Mouse (Mus musculus): ENCODE data around the gene Klhl15.
A peak's percentile ranks its signal among the peaks of the same experiment; 100 is the strongest.

The Klhl15 gene

DNA sequence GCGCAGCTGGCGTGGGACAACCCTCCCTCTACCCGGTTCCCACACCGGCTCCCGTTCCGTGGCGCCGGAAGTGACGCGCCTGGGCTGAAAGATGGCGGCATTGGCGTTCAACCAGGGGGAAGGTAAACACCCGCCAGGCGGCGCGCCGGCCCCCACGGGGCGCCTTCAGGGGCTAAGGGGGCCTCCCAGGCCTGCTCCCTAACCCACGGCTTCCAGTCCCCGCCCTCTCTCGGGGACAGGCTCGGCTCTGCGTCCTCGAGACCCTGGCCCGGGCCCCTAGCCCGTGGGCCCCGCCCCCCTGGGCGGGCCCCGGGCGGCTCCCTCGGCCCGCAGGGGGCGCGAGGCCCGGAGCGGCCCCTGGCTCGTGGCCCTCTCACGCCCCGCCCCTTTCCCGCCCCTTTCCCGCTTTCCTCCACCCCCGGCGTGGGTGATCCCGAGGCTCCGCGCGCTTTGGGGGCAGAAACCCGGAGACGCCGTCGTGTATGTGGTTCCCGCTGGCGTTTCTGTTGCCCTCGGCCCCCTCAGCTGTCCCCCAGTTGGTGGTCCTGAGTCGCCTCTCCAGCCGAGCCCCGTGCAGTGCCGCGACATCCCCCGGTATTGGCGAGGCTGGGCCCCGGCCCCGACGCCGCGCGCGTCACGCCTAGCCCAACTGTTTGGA is at the start of gene Klhl15:
TSS of gene Klhl15 (plus strand) at position 68 of the 658 bp plus-strand sequence.
- peak; percentile 91 for DNase-seq (ENCODE audit: low read depth)

DNA sequence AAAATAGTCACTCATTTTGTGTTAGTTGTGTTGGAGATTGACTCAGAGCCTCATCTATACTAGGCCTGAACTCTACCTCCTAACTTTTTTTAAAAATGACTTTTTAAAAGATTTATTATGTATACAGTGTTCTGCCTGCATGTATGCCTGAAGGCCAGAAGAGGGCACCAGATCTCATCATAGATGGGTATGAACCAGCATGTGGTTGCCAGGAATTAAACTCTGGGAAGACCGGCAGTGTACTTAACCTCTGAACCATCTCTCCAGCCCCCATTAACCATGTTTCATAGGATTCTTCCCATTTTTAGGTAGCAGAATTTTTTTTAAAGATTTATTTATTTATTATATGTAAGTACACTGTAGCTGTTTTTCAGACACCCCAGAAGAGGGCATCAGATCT is 49.2 kb upstream of the Klhl15 start:
- peak; percentile 52 for DNase-seq (ENCODE audit: low read depth)

DNA sequence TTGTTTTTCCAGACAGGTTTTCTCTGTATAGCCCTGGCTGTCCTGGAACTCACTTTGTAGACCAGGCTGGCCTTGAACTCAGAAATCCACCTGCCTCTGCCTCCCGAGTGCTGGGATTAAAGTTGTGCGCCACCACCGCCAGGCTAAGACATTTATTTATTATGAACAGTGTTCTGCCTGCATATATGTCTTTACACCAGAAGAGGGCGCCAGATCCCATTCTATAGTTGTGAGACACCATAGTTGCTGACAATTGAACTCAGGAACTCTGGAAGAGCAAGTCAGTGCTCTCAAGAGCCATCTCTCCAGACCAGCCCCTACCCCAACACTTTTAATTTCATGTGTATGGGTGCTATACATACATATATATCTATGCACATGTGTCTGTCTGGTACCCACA is 40.5 kb upstream of the Klhl15 start:
- DNase-seq (ENCODE audit: low read depth) = peak; percentile 48

DNA sequence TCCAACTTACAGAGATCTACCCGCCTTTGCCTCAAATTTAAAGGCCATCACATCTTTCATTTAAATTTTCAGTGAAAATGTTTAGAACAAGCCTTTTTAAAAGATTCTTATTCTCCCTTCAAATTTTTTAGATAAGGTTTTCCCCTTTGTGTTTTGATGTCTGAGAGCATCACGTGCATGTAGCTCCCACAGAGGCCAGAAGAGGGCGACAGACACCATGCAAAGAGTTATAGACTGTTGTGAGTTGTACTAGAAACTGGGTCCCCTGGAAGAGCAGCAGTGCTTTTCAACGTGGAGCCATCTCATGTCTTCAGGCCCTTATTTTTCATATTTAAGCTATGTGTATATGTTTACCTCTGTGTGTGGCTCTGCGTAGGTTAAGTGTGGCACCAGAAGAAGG is 36.6 kb upstream of the Klhl15 start:
- DNase-seq (ENCODE audit: low read depth) = peak; percentile 53

DNA sequence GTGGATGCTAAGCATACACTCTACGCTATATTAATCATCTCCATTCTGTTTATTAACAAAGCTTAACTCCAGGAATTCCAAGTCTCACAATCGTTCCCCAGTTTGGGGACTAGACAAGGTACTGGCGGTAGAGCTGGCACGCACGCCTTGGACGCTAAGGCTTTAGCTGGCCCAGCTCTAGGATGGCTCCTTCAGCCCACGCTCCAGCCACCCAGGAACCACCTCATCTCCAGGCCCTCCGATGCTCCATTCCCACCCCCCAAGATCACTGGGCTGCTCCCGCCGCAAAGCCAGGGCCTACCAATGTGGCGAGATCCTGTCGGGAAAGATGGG is 22.2 kb upstream of the Klhl15 start:
- no peak for DNase-seq (ENCODE audit: low read depth)

DNA sequence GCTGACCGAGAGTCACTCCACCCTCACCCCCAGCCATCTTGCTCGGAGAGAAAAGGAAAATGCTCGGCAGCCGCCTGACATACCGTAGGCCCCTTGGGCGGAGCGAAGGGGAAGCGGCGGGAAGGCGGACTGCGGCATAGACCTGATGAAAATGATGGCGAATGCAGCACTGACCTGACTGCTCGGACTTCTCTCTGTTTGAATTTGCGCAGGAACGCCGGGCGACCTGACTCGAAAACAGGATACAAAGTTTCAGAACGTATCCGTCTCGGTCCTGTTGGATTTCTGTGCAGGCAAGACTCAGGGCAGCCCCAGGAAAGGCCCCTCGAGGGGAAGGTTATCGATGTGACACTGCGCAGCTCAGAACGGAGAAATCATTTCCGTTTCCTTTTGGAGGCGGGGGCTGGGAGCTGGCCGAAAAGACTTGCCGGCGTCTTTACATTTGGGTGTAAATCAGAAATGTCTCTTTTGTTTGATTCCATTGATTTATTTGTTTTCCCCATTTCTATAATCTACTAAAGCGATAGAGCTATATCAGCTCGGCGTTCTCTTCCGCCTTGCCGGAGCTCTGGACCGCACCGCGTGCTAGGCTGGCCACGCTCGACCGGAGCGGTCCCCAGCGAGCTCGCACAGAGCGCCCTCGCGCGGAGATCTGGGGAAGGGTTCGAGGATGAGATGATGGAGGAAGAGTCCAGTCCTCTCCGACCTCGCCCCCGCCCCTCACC is 21.6 kb upstream of the Klhl15 start, which contains the start of gene Eif2s3x:
TSS of gene Eif2s3x (minus strand) at position 266 of the 725 bp plus-strand sequence.
- peak; percentile 88 for DNase-seq (ENCODE audit: low read depth)

DNA sequence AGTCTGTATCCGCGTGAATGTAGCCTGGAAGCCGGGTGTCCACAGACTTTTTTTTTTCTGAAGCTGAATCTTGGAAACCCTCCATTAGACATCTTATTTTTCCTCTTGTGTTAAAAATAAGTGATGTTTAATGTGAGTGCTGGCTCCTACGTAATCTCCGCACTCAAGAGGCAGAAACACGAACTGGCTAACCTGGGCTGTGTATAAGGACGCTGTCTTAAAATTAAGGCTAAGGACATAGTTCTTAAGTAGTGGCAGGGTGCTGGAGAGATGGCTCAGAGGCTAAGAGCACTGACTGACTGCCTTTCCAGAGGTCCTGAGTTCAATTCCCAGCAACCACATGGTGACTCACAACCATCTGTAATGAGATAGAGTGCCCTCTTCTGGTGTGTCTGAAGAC is 21.0 kb upstream of the Klhl15 start:
- DNase-seq (ENCODE audit: low read depth) = peak; percentile 54

DNA sequence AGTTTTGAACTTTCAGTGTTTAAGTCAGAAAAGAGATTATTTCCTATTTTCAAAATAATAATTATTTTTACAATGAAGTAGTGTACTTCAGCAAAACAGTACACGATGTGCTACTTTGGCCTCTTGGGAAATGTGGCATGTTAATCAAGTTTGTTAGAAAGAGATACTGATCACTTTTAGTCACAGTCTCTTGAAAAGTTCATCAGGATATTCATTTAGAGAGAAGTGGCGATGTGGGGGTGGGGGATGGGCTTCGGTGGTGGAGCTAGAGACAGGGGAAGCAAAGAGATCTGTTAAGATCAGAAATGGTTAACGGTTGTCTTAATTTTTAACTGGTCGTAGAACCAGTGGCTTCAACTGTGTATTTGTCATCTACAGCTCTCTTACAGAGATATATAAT is 967 bp upstream of the Klhl15 start:
- DNase-seq (ENCODE audit: low read depth) = no peak

DNA sequence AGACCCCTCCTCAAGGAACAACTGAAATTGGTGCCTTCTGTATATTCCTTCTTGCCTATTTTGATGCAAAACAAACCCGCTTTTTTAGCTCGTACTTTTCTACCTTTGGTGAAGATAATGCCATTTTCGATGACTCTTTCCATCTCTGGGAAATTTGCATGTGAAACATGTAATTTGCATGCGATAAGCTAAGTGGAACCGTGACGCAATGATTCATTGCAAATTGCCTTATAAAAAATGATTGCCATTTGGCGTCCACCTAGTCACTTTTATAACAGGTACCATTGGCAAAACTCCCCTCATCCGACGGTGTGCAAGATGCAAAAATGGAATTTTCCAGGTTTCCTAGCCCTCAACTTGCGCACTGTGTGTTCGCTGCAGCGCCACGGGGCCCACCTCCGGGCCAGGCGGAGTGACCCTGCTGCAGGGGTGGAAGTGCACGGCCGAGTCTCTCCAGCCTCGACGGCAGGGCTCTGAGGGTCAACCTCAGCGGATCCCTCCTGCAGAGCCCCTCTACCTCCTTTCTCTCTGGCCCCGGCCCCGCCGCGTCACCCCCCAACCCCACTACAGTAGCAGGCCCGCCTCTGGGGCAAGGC is 365 bp upstream of the Klhl15 start:
- no peak for DNase-seq (ENCODE audit: low read depth)

DNA sequence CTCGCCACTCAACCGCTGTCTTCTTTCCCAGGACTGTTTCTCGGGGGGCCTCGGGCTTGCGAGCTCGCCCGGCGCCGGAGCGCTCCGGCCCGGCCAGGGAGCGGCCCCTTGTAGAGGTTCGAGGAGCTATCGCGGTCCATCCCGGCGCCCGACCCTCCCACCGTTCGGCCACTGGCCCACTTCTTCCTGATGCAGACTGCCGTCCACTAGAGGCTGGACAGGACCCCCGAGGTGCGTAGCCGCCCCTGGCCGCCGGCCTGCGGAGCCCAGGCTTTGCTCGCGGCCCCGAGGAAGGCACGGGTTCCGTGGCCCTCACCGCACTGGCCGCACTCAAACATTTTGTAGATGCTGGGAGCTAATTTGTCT is 774 bp downstream of the Klhl15 start:
- no peak for DNase-seq (ENCODE audit: low read depth)

DNA sequence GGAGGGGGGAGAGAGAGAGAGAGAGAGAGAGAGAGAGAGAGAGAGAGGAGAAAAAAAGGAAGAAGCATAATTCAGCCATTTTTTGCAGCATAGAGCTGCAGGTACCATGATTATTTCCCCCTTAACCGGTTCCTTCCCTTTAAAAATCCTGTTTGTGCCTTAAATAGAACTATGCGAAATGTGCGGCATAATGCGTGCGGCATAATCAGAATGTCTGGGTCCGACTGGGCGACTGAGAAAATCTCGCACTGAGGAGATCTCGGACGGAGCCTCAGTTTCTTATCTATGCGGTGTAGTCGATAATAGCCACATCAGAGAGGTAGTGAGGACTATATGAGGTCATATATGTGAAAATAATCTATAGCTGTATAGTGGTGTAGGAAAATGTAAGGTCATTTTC is 1.2 kb downstream of the Klhl15 start:
- DNase-seq (ENCODE audit: low read depth) = no peak

DNA sequence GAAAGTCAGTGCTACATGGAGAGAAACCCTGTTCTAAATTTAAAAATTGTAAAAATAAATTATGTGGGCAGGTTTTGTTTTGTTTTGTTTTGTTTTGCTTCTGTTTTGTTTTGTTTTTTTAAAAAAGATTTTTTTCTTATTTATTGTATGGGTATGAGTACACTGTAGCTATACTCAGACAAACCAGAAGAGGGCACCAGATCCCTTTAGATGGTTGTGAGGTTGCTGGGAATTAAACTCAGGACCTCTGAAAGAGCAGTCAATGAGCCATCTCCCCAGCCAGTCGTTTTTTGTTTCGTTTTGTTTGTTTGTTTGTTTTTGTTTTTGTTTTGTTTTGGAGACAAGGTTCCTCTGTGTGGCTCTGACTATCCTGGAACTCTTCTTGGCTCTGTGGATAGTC is 54.5 kb downstream of the Klhl15 start:
- peak; percentile 75 for DNase-seq (ENCODE audit: low read depth)

DNA sequence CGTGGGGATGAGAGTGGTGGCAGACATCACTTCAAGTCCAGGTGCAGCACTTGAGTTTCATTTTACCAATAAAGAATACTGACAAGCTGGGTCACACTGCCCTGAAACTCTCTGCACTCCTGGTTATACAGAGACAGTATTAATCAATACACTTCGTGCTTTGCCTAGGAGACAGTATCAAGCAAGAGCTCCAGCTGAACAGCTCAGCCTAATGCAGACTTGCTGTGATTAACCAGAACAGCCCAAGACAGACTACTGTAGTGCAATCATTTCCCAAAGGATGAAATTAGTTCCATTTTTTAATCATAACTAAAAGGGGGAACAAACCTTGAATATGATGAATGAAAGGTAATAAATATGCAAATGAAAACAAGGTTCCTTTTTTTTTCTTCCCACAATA is 68.5 kb downstream of the Klhl15 start:
- DNase-seq (ENCODE audit: low read depth) = no peak

DNA sequence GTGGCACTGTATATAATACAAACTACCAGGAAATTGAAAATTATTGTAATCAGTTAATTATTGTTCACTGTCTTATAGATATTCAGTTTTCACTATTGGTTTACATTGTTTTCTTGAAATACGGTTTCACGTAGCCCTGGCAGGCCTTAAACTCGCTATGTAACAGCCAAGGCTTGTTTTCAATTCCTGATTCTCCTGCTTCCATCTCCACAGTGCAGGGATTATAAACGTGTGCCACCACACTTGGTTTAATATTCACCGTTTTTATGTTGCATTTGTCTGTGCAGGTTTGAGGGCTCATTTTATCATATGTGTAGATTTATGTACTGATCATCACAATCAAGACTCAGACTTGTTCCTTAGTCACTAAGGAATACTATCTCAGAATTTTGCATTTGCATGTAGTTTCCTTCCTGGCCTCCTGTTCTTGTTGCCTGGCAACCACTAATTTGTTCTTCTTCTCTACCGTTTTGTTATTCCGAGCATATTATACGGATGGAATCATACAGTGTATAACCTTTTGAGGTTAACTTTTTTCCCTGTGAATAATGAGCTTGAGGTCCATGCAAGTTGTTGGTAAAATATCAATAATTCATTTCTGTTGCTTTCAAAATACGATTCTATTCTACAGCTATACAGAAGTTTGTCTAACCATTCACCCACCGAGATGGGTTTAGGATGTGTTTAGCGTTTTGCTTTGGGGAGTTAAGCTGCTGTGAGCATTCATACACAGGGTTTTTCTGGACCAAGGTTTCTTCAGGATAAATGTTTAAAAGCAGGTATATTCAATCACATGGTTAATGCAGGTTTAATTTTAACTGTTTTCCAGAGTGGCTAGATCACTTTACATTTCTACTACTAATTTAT is 86.9 kb downstream of the Klhl15 start:
- DNase-seq (ENCODE audit: low read depth) = no peak
